Mouse (Mus musculus): ENCODE measurements at regions not wholly inside any gene's neighbourhood (a gene's known extent, or its start where the extent isn't known, plus 50 kb on each side); places are given as distances from the start of the nearest gene placed in this dataset.
"Not testable (repeated sequence)": the region's sequence is repeated elsewhere in the genome, so short reads cannot be mapped to it uniquely, and the experiment has no call there.

GRCm38 (mm10) chr5:17176771-17177170 is 196.2 kb upstream of the Speer4f2 start:
- intact Hi-C loops (cut with DNase I): no loop called here

GRCm38 (mm10) chr5:17208554-17209283 is 164.3 kb upstream of the Speer4f2 start:
- intact Hi-C loops (cut with DNase I): no loop called here

- intact Hi-C loops (cut with DNase I): no loop called here
Observed at GRCm38 (mm10) chr5:17210723-17211245, 162.2 kb upstream of the Speer4f2 start.

- intact Hi-C loops (cut with DNase I): not testable (repeated sequence)
Observed at GRCm38 (mm10) chr5:17223542-17223941, 149.4 kb upstream of the Speer4f2 start.

GRCm38 (mm10) chr5:17247732-17248606 is 125.0 kb upstream of the Speer4f2 start:
- intact Hi-C loops (cut with DNase I): no loop called here

- intact Hi-C loops (cut with DNase I): no loop called here
Observed at GRCm38 (mm10) chr5:17260541-17261325, 112.2 kb upstream of the Speer4f2 start.

- intact Hi-C loops (cut with DNase I): no loop called here
Observed at GRCm38 (mm10) chr5:17262126-17262525, 110.9 kb upstream of the Speer4f2 start.

GRCm38 (mm10) chr5:17271153-17271552 is 101.8 kb upstream of the Speer4f2 start:
- intact Hi-C loops (cut with DNase I): no loop called here

GRCm38 (mm10) chr5:17271722-17272479 is 101.1 kb upstream of the Speer4f2 start:
- intact Hi-C loops (cut with DNase I): no loop called here

GRCm38 (mm10) chr5:17275346-17275745 is 97.6 kb upstream of the Speer4f2 start:
- intact Hi-C loops (cut with DNase I): no loop called here

- intact Hi-C loops (cut with DNase I): no loop called here
Observed at GRCm38 (mm10) chr5:17276782-17277578, 96.0 kb upstream of the Speer4f2 start.

GRCm38 (mm10) chr5:17280203-17280602 is 92.8 kb upstream of the Speer4f2 start:
- intact Hi-C loops (cut with DNase I): no loop called here

- intact Hi-C loops (cut with DNase I): no loop called here
Observed at GRCm38 (mm10) chr5:17280951-17281350, 92.0 kb upstream of the Speer4f2 start.

GRCm38 (mm10) chr5:17289028-17289427 is 84.0 kb upstream of the Speer4f2 start:
- intact Hi-C loops (cut with DNase I): no loop called here

GRCm38 (mm10) chr5:17292559-17292958 is 80.4 kb upstream of the Speer4f2 start:
- intact Hi-C loops (cut with DNase I): no loop called here

GRCm38 (mm10) chr5:17296571-17297035 is 76.4 kb upstream of the Speer4f2 start:
- intact Hi-C loops (cut with DNase I): no loop called here

- intact Hi-C loops (cut with DNase I): no loop called here
Observed at GRCm38 (mm10) chr5:17299846-17300245, 73.1 kb upstream of the Speer4f2 start.

- intact Hi-C loops (cut with DNase I): no loop called here
Observed at GRCm38 (mm10) chr5:17321501-17321900, 51.5 kb upstream of the Speer4f2 start.
